Mouse (Mus musculus) midbrain, embryonic 14.5 days (tissue): Measurements from ENCODE around the gene Gm20388. TPM values are rescaled to one million over a fixed set of nuclear protein-coding genes. Genes with fewer than 3 reads are reported as not detected.

ENCODE experiments used
- ATAC-seq: fragments of 200-750 bp; cut with Nextera tagmentation; 2 replicates; pipeline ENCODE4 v1.8.0; 2017; ENCODE audit warnings: moderate number of reproducible peaks, moderate library complexity; ENCODE audit not compliant: low FRiP score, low TSS enrichment
- DNase-seq: peaks from one replicate; pipeline ENCODE4 v3.0.0-alpha.2; 2015
- H3K27ac ChIP-seq: fragments of 300-500 bp; sonication (generic); replicated peaks from 2 replicates; pipeline ENCODE4 v1.5.1; 2014; ENCODE audit warnings: mild to moderate bottlenecking, low read depth, low read length, moderate library complexity
- H3K27me3 ChIP-seq: fragments of 300-500 bp; sonication (generic); 2 replicates; pipeline ENCODE4 v1.6.1; 2014; ENCODE audit warnings: low read length, control low read depth, mixed read lengths; ENCODE audit not compliant: control insufficient read depth, insufficient read depth
- H3K36me3 ChIP-seq: fragments of 300-500 bp; sonication (generic); 2 replicates; pipeline ENCODE4 v1.6.1; 2014; ENCODE audit warnings: low read length, control low read depth; ENCODE audit not compliant: control insufficient read depth, insufficient read depth
- H3K4me1 ChIP-seq: fragments of 300-500 bp; sonication (generic); 2 replicates; pipeline ENCODE4 v1.6.1; 2014; ENCODE audit warnings: mild to moderate bottlenecking, antibody characterized with exemption, low read length, control low read depth; ENCODE audit not compliant: control insufficient read depth, insufficient read depth
- H3K4me2 ChIP-seq: fragments of 300-500 bp; sonication (generic); 2 replicates; pipeline ENCODE4 v1.6.1; 2014; ENCODE audit warnings: mild to moderate bottlenecking, low read length, moderate library complexity
- H3K4me3 ChIP-seq: fragments of 300-500 bp; sonication (generic); replicated peaks from 2 replicates; pipeline ENCODE4 v1.5.1; 2014; ENCODE audit warnings: low read depth, low read length
- H3K9ac ChIP-seq: fragments of 300-500 bp; sonication (generic); replicated peaks from 2 replicates; pipeline ENCODE4 v1.6.1; 2014; ENCODE audit warnings: mild to moderate bottlenecking, low read length, moderate library complexity
- H3K9me3 ChIP-seq: fragments of 300-500 bp; sonication (generic); 2 replicates; pipeline ENCODE4 v1.6.1; 2016; ENCODE audit warnings: low read length, control low read depth, mixed read lengths; ENCODE audit not compliant: control insufficient read depth
- WGBS: fragments of 180-500 bp; shearing (Covaris S2); extraction: QIAGEN DNeasy Blood & Tissue Kit; methylation state at CpG from one replicate; pipeline ENCODE4 v1.1.7; 2014; 5-methylcytosine and 5-hydroxymethylcytosine counted together
- polyA plus RNA-seq: library from polyadenylated mRNA; unstranded; fragments of >200 nt; fragmentation: Nextera tagmentation; extraction: Ambion mirVana; gene quantifications from 2 replicates; pipeline ENCODE4 v1.2.1, GENCODE M21; 2014

Gm20388 gene
- polyA plus RNA-seq, 1 experiment from 2014 or later = 4.1 TPM

DNA sequence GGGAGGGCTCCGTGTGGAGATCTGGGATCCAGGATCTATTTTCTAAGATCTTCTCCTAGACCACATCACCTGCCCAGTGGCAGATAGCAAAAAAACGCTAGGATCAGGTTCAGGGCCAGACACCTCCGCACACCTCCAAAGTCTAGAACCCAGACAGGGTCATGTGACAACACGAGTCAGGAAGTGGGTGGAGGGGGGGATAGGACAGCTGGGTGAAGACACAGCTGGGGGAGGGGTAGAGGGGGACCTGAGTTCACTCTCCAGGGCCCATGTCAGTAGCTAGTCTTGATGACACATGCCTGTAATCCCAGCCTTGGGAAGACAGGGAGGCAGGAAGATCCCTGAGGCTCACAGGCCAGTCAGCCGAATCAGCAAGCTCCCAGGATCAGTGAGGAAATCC lies 1114.8 kb downstream of the Gm20388 start:
- no peaks in the 10 kb centered on the region for H3K4me1 ChIP-seq

GRCm38 (mm10) chr8:121027787-121028186 lies 1117.1 kb downstream of the Gm20388 start:
- peak; percentile 35 for DNase-seq
- WGBS = 50% methylated on average over 13 of the region's 13 CpGs

More for the DNA sequence above, 1114.8 kb downstream of the Gm20388 start:
- Histone ChIP-seq H3K36me3 (no peaks in the 10 kb centered on the region), H3K27ac (no peak overlapping the region), H3K9ac (no peak overlapping the region), H3K27me3 (no peaks in the 10 kb centered on the region), H3K4me3 (no peak overlapping the region), H3K9me3 (no peaks in the 10 kb centered on the region), H3K4me2 (no peak overlapping the region)
- ATAC-seq (no peak), DNase-seq (no peak)
- 77% methylated on average over 5 of the region's 5 CpGs for WGBS

DNA sequence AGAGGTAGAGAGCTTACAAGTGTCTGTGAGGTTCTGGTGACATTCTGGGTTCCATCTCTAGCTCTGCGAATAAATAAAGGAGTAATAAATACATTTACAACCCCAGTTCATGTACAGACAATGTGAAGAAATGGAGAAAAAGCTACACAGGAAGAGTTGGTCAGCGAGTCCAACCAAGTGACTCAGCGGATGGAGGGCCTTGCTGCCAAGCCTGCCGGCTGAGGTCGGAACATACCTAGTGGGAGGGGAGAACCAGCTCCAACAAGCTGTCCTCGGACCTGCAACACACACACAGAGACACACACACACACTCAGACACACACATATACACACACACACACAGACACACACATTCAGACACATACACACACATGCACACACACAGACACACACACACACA lies 1118.4 kb downstream of the Gm20388 start:
- H3K4me2 ChIP-seq = no peak overlapping the region
- no peak overlapping the region for H3K27ac ChIP-seq
- H3K4me3 ChIP-seq = no peak overlapping the region
- no peaks in the 10 kb centered on the region for H3K36me3 ChIP-seq
- H3K27me3 ChIP-seq = no peaks in the 10 kb centered on the region
- WGBS = 87% methylated on average over 6 of the region's 6 CpGs
- no peaks in the 10 kb centered on the region for H3K4me1 ChIP-seq
- ATAC-seq = no peak
- no peaks in the 10 kb centered on the region for H3K9me3 ChIP-seq
- DNase-seq = no peak
- H3K9ac ChIP-seq = no peak overlapping the region

More at GRCm38 (mm10) chr8:121027787-121028186, 1117.1 kb downstream of the Gm20388 start:
- no peak for ATAC-seq
- Histone ChIP-seq H3K27ac (no peak overlapping the region), H3K27me3 (no peaks in the 10 kb centered on the region), H3K4me3 (no peak overlapping the region), H3K4me2 (no peak overlapping the region), H3K4me1 (no peaks in the 10 kb centered on the region), H3K9me3 (no peaks in the 10 kb centered on the region), H3K9ac (no peak overlapping the region), H3K36me3 (no peaks in the 10 kb centered on the region)

DNA sequence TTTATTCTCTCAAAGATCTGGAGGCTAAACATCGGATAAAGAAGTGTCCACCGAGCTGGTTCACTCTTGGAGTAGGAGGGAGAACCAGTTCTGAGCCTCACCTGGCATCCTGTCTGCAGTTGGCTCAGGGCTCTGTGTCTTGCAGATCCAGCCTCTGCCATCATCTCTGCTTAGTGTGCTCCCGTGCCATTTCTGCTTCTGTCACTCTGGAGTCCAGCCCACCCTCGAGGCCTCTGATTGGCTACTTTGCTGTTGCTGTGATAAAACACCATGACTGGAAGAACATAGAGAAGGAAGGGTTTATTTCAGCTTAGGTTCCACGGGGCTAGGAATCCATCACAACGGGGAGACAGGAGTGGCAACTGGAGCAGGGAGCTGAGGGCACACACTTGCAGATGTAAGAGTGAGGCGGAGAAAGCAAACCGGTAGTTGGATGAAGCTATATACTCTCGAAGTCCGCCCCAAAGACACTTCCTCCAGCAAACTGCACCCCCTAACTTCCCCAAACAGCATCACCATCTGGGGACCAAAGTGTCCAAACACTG lies 1119.9 kb downstream of the Gm20388 start:
- H3K9me3 ChIP-seq = no peaks in the 10 kb centered on the region
- no peak overlapping the region for H3K4me2 ChIP-seq
- H3K27ac ChIP-seq = no peak overlapping the region
- H3K9ac ChIP-seq = no peak overlapping the region
- no peak overlapping the region for H3K4me3 ChIP-seq
- H3K4me1 ChIP-seq = no peaks in the 10 kb centered on the region
- WGBS = 77% methylated on average over 10 of the region's 10 CpGs
- no peaks in the 10 kb centered on the region for H3K36me3 ChIP-seq
- H3K27me3 ChIP-seq = no peaks in the 10 kb centered on the region
- DNase-seq (peak; percentile 15), ATAC-seq (no peak)

GRCm38 (mm10) chr8:121033299-121034013 lies 1122.8 kb downstream of the Gm20388 start:
- WGBS = 85% methylated on average over 20 of the region's 20 CpGs
- Histone ChIP-seq H3K36me3 (no peaks in the 10 kb centered on the region), H3K4me1 (no peaks in the 10 kb centered on the region), H3K27me3 (no peaks in the 10 kb centered on the region), H3K27ac (no peak overlapping the region), H3K9me3 (no peaks in the 10 kb centered on the region), H3K4me2 (no peak overlapping the region), H3K9ac (no peak overlapping the region), H3K4me3 (no peak overlapping the region)
- DNase-seq = no peak
- no peak for ATAC-seq

- H3K4me2 ChIP-seq = no peak overlapping the region
- no peaks in the 10 kb centered on the region for H3K36me3 ChIP-seq
- no peaks in the 10 kb centered on the region for H3K4me1 ChIP-seq
- DNase-seq (no peak), ATAC-seq (no peak)
- 85% methylated on average over 8 of the region's 8 CpGs for WGBS
- no peak overlapping the region for H3K27ac ChIP-seq
- no peaks in the 10 kb centered on the region for H3K9me3 ChIP-seq
- H3K4me3 ChIP-seq = no peak overlapping the region
- H3K9ac ChIP-seq = no peak overlapping the region
- H3K27me3 ChIP-seq = no peaks in the 10 kb centered on the region
These were observed 1125.0 kb downstream of the Gm20388 start for GRCm38 (mm10) chr8:121035611-121036010.

DNA sequence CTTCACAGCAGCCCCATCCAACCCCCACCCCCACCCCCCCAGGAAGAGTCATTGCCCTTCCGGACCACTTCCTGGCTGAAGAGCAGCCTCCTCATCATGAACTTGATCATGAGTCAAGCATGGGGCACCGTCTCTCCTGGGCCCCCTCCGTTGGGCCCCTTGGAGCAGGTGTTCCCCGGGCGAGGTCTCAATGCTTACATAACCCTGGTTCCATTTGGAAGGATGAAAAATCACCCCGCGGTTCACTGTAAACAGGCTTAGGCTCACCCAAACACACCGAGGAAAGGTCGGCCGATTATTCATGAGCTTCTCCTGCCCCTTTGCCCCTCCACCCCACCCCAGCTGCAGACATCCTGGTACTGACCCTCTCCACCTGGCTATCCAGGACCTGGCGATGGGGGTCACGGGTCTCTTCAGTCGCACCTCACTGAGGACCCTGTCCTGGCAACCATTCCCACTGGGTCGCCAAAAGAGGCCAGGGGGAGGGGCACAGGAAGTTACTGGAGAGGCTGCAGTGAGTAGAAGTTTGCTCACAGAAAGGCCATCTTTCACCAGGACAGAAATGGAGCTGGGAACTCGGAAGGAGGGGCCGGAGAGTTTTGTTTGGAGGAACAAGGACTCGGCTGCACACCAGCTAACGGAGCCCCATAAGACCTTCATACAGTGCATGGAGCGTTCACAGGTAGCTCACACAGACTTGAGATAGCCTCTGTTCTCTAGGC lies 1133.2 kb downstream of the Gm20388 start:
- Histone ChIP-seq H3K27me3 (no peaks in the 10 kb centered on the region), H3K4me2 (no peak overlapping the region), H3K4me3 (no peak overlapping the region), H3K4me1 (no peaks in the 10 kb centered on the region), H3K9ac (no peak overlapping the region), H3K9me3 (no peaks in the 10 kb centered on the region), H3K36me3 (no peaks in the 10 kb centered on the region), H3K27ac (no peak overlapping the region)
- WGBS = 67% methylated on average over 19 of the region's 19 CpGs
- DNase-seq = no peak
- ATAC-seq = no peak

- no peak for ATAC-seq
- H3K9ac ChIP-seq = no peak overlapping the region
These were observed 1136.8 kb downstream of the Gm20388 start for GRCm38 (mm10) chr8:121047441-121047840.

More at GRCm38 (mm10) chr8:121047441-121047840, 1136.8 kb downstream of the Gm20388 start:
- Histone ChIP-seq H3K4me1 (no peaks in the 10 kb centered on the region), H3K27ac (no peak overlapping the region), H3K36me3 (no peaks in the 10 kb centered on the region), H3K4me2 (no peak overlapping the region), H3K27me3 (no peaks in the 10 kb centered on the region), H3K4me3 (no peak overlapping the region), H3K9me3 (no peaks in the 10 kb centered on the region)
- WGBS = 74% methylated on average over 9 of the region's 9 CpGs
- no peak for DNase-seq
